Mouse (Mus musculus): Measurements from ENCODE around the gene Hspa4l.

The Hspa4l gene

DNA sequence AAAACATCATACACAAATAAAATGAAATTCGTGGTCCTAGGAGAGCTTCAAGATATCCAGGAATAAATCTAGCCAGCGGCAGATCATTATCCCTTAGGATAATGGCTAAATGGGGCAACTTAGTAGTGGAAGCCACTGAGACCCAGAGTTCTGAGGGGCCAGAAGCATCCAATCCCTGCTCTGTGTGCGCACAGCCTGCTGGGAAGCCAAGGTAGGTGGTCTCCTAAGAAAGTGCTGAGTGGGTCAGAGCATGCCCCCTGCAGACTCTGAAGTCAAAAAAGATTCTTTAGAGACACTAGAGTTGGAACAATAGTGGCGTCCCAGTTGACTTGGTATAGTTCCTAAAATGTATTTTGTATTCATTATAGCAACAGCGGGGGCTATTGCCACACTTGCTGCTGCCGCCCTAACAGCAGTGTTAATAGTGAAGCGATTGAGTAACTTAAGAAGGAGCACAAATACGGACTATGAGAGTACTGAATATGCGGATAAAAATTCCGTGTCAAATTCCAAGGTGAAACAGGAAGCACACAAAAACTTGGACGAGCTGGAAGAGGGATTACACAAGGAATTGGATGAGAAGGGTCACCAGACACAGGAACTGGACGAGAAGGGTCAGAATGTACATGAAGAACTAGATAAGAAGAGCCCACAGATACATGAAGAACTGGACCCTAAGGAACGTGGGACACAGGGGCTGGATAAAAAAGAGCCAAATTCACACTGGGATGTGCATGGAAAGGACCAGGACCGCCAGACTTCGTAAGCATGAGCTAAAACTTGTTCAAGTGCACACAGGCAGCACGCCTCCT, at the start of gene Hspa4l:
Gene Hspa4l, plus strand, starts transcription at position 472 of the 812 bp plus-strand sequence.
- no peak for DNase-seq

DNA sequence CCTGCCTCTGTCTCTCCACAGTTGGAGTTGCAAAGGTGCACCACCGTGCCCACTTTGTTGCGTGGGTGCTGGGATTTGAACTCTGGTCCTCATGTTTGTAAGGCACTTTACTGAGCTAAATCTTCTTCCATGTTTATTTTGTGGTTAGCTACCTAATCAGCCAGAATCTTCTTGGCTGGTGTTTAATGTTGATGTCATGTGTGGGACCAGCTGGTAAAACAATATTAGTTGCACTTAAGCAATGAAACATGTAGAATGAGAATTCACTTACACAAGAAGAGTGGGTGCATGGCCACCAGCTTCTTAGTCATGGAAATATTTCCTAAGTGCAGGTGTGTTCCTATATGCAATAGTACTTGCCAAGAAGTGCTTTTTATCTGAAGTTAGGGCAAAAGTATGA, 49.1 kb upstream of the Hspa4l start:
- no peak for DNase-seq

DNA sequence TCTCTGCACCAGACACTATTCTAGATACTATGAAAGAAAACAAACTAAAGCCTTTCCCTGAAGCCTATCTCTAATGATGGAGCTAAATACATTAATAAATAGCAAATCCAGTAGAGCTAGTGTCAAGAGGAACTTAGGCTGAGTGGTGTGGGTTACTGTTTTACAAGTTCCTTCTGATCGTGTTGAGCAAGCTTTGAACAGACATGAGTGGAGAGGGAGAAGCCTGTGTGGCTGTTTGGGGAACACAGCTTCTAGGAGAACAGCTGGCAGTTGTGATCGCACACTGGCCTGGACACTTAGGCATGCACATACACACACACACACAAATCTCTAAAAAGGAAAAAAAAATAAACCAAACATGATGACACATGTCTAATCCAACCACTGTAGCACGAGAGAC, 45.5 kb upstream of the Hspa4l start:
- DNase-seq: no peak

DNA sequence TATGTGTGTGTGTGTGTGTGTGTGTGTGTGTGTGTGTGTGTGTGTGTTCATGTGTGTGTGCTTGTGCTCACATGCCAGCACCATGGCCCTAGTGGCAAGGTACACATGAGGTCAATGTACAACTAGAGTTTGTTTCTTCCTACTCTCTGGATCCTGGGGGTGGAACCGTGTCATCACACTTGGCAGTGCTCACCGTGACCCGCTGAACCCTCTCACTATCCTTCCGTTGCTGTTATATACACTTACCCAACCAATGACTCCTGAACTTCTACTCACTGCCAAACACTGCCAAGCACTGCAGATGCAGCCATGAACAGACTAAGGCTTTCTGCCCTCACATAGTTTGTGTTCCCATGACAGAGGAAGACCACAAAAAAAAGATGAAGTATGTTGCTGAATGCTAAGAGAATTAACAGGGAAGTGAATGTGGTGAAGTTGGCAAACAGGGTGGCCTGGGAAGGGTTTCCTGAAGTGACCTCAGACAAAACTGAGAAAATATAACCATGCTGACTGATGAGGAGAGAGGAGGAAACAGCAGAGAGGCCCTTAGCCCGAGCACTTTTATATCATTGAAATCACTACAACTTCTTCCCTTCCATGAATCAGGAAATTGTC, 39.4 kb upstream of the Hspa4l start:
- no peak for DNase-seq

DNA sequence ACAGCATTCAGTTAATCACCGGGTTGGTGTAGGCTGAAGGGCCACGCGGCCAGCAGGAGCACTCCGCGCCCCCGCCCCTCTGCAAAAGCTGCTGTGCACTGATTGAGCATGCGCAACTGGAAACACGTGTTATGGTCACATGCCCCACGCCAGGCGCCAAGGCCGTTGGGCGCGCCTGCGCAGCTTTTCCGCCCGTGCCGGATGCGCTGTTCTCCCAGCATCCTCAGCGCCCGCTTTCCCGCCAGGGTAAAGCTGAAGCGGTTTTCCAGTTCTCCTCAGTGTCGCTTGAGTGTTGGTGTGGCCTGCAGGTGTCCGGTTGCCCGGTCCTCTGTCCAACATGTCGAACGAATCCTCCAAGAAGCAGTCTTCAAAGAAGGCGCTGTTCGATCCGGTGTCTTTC, 35.6 kb upstream of the Hspa4l start, which contains the start of gene Slc25a31:
Gene Slc25a31, plus strand, starts transcription at position 201 of the 400 bp plus-strand sequence.
- no peak for DNase-seq

DNA sequence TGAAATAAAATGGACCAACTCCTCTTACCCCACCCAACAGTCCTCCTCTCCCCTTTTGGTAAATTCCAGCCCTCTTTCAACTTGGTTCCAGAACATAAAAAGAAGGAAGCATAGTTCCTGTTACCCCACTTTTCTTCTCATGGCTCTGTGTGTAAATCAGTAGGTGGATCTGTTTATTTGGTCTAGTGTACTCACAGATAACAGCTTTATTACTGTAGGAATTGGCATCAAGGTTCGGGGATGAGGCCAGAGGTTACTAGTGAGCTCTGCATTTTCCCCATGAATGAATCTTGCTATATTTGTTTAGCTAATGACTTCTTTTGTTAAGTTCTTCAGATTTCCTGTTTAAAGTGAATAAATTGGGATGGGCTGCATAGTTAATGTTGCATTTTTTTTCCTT, 28.2 kb upstream of the Hspa4l start:
- no peak for DNase-seq

DNA sequence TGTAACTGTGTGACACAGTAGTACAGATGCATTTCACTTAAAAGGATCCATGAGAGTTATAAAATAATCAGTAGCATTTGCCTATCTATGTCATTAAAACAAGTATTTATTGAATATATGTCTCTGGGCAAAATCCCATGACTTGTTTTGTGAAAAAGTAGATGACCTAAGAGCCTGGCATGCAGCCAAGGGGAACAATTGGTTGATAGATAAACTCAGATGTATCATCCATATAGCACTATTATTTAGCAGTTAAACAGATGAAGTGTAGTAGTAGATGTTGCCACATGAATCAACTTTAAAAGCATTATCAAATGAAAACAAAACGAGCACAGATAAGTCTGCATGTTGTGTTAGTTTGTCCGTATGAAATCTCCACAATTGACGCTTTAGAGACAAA, 25.3 kb upstream of the Hspa4l start:
- no peak for DNase-seq

DNA sequence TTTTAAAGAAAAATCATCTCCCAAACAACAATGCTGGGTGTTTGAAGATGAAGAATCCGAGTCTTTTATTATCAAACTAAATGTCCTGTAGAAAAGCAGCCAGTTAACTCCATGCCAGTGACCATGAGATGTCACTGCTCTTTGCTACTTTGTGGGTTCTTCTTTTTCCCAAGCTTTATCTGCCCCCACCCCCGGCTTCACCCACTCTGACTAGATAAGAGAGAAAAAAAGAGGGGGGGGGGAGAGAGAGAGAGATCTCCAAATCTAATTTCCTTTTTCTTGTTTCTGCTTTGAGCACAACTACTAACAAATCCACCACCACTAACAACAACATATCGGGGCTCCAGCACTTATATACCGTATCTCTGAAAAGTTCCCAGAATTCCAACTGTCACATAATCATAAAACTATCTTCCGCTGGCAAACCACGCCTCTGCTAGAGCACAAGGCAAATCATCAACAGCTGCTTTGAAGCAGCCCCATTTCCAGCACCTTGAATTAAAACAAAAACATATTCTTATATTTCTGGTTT, 5.8 kb upstream of the Hspa4l start:
- no peak for DNase-seq

DNA sequence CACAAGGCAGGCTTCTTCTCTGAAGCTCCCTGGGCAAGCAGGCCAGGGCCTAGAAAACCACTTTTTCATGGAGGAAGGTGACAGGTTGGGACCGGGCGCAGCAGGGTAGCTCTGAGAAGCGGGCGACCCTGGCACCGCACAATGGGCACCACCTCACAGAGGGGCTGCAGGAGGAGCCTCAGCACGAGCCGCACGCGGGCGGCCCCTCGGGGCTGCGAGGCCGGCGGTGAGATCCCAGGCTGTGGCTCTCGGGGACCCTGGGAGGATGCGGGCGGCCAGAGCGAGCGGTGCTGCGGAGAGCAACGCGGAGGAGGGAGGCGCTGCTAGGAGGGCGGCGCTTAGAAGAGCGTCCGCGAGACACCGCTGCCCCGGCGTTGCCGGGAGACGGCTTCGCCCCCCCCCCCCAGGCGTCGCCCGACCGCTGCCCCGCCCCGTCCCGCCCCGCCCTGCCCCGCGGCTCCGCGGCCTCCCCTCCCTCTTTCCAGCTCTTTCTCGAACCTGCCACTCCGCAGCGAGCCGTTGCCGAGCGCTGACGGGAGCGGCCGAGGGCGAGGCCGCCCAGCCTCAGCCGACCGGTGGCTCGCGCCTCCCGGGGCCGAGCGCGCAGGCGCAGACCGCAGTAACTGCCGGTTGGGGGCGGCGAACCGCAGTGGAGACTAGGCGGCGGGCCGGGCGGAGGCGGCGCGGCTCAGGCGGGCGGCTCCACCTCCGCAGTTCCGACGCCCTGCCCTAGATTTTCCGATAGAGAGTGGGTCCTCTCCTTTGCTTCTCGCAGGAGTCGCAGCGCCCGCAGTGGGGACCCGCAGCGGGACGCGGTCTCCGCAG, 753 bp downstream of the Hspa4l start:
- peak; percentile 96 for DNase-seq

DNA sequence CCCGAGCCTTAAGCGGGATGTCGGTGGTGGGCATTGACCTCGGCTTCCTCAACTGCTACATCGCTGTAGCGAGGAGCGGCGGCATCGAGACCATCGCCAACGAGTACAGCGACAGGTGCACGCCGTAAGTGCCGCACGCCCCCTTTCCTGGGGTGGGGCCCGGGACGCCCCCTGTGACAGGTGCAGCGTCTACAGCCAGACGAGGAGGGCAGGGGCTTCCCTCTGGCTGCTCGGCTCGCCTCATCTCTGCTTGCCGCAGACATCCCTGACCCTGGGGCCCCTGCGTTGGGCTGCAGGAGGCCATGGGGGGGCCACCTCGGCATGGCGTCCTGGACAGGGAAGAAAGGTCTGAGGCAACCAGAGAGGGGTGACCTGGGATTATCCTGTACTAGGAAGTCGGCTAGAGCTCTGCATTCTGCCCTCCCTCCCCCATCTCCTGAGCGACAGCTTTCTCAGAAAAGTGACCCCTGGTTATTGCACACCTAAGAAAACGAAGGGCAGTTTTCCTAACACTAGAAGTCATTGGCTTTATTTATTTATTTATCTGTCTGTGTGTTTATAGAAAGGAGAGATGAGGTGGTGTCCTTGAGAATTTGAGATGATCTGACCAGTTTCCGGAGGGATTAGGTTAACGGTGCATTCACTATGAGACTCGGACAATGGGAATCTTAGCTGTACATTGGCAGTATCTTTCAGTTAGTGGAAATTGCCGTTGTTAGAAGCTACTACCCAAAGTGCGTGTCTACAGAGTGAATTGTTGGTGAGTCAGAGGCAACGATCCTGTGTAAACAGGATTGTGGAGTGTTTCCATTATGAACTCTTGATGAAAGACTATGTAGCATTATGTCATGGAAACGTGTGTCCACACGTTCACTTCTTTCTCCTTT, 1.6 kb downstream of the Hspa4l start:
- DNase-seq: peak; percentile 55

DNA sequence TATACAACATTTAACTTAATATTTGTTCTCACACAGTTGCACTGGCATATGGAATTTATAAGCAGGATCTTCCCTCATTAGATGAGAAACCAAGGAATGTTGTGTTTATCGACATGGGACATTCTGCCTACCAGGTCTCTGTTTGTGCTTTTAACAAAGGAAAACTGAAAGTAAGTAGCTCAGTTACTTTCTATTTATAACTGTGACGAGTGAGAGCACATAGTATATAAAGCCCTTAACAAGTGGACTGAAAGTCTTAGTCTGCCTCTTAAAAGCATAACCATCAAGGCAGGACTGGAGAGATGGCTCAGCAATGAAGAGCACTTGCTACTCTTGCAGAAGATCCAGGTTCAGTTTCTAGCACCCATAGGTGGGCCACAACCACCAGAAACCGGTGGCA, 16.5 kb downstream of the Hspa4l start:
- DNase-seq: no peak

DNA sequence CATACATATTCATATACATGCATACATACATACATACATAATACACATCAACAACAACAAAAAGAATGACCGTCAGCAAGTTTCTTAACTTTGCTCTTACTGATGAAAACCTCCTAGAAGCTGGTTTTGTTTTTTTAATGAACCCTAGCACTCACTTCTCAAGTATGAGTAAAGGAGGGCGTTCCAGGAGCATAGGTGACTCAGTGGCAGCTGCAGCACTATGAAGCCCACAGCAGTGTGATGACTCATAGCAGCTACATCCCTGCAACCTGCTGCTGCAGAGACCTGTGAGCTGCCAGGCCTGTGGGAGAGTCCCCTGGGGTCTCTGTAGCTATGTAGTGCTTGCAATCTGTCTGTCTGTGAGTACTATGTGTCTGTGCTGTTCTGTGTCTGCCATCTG, 17.0 kb downstream of the Hspa4l start:
- no peak for DNase-seq

DNA sequence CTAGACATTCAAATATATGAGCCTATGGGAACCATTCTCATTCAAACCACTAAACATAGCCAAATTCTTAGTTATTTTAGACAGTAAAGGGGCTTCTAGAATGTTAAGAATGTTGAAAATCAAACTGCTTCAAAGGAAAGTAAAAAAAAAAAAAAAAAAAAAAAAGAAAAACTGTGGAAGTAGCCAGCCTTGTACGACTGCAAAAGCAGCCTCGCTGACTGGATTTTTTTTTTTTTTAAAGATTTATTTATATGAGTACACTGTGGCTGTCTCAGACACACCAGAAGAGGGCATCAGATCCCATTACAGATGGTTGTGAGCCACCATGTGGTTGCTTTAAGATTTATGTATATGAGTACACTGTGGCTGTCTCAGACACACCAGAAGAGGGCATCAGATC, 49.5 kb downstream of the Hspa4l start:
- no peak for DNase-seq

DNA sequence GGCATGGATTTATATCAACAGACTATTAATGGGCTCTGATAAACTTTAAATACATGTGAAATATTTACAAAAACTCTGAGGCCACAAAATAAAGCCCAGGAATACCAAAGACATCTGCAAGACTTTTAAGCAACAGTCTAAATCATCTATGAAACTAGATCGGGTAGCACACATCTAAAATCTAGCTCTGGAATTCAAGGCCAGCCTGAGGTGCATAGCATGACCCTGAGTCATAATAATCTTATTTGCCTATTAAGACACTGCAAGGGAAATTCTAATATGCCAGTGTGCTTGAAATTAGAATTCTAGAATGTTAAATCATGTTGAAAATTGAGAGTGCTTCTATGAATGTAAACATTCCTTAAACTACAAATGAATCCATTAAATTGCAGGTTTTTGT, 53.8 kb downstream of the Hspa4l start:
- DNase-seq: no peak

DNA sequence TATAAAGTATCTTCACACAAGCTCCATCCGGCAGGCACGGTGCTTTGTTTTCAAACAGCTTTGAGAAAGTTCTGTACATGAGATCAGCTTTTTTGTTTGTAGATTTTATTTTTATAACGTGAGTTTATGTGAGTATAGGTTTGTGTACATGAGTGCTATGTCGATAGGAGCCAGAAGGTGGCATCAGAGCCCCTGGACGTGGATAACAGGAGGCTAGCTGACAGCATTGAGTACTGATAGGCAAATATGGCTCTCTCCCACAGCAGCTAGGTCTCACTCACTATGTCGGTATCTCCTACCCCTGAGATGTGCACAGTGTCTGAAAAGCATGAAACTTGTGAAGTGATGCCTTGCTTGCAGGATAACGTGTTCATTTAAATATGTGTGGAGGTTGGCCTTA, 54.2 kb downstream of the Hspa4l start:
- peak; percentile 79 for DNase-seq

DNA sequence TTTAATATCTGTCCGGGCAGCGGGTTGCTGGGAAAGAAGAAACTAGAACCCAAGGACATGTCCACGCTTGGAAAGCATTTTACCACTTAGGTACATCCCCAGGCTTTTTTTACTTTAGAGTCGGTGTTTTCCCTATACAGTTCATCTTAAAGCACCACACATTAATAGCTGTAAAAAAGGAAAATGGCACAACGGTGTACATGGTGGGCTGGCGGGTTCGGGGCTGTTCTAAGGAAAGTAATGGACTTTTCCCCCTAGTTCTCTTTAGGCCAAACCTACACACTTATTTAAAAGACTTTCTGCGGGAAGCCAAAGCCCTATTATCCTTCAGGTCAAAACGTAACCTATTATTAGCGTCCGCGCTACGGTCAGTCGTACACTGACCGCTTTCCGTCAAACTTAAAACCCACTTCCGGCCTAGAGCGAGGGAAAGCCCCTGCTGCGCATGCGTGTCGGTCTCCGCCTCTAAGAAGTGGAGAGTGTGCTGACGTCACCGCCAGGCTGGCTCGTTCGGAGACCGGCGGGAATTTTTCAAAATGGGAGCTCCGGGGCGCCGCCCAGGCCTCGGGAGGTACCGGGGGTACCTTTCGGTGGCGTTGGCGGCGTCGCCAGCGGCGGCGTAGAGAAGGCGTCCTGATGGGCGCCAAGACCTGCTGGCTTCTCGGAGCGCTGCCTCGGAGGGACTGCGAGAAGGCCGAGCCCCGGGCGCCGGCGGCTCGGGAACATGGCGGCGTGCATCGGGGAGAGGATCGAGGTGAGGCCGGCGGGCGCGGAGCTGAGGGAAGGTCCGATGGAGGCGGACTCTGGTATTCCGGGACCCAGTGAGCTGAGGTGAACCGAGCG, 55.5 kb downstream of the Hspa4l start, which contains the start of gene Plk4:
Gene Plk4, plus strand, starts transcription at position 490 of the 843 bp plus-strand sequence.
- DNase-seq: peak; percentile 98

DNA sequence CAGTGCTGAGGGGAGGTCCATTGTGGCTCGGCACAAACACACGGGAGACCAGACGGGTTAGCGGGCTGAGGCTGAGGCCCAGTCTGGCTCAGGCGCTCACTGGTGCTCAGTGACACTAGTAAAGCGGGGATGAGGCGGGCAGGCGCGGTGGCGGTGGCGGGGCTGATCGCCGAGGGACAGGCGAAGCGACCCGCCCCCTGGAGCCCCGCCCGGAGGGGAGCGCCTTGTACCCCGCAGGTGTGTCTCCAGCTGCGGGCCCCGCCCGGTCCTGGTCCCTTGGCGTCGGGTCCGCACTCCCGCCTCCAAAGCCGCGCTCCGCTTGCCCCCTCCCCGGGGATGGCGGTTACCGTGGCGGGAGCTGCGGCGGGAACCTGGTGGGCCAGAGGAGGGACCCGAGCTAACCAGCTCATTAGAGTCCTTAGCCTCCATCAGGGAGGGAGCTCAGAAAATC, 56.1 kb downstream of the Hspa4l start:
- DNase-seq: peak; percentile 88

DNA sequence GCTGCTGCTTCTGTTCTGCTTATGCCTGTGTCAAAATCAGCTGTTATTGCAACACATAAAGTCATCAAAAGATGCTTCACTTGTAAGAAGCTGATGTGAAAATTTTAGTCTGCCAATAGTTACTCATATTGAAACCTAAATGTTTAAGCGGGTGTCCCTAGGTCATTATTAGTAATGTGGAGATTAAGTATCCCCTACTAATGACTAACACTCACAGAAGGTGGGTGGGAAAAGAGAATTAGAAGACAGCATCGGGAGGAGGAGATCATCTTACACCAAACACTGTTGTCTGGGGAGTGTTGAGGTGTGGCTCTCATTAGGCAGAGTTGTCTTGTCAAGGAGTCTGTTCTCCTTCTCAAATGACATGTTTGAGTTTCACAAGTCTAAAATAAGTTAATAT, 62.6 kb downstream of the Hspa4l start:
- DNase-seq: no peak

DNA sequence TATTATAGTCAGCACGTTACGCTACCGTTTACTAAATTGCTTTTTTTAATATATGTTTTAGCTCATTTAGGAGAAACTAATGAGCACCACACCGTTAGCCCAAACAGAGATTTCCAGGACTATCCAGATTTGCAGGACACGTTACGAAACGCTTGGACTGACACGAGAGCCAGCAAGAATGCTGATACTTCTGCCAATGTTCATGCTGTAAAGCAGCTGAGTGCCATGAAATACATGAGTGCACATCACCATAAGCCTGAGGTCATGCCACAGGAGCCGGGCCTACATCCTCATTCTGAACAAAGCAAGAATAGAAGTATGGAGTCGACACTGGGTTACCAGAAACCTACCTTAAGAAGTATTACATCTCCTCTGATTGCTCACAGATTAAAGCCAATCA, 64.4 kb downstream of the Hspa4l start:
- DNase-seq: no peak

DNA sequence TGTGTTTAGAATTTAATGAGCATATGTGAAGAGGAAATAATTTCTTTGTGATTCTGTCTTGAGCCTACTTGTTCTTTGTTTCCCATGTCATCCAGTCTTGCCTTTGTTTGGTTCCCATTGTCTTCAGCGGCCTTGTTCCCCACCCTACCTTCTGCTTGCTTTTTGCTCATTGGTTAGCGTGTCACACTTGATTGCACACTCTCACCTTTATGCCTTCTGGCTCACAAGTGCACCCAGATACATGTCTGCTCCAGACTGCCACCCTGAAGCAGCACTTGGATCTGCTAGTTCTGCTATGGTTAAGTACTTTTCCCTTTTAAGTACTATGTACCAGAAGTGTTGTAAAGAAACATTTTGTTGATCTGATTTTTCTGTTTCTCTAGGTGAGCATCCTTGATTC, 65.6 kb downstream of the Hspa4l start:
- DNase-seq: no peak

DNA sequence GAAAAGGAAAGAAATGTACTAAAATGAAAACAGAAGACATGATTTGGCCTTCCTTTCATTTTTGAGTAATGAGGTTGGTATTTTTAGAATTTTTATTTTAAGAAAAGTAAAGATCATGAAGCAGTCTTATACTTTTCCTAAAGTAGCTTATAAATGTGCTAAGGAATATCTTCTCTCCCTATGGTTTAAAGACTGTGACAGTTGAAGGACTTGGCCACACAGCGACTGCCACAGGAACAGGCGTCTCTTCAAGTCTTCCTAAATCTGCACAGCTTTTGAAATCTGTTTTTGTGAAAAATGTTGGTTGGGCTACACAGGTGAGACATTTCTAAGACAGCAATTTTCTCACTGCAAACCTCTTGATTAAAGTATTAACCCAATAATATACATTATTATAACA, 69.0 kb downstream of the Hspa4l start:
- no peak for DNase-seq

All from liver (tissue).